Mouse (Mus musculus) hindbrain, embryonic 15.5 days (tissue): ENCODE measurements around the gene Vti1a. TPM values are rescaled to one million over a fixed set of nuclear protein-coding genes. Genes with fewer than 3 reads are reported as not detected.
A peak's percentile ranks its signal among the peaks of the same experiment; 100 is the strongest.

Experiments
- ATAC-seq: fragments of 200-750 bp; cut with Nextera tagmentation; 2 replicates; pipeline ENCODE4 v1.8.0; 2017; ENCODE audit warnings: low read depth, moderate number of reproducible peaks, moderate TSS enrichment; ENCODE audit not compliant: low FRiP score
- H3K27ac ChIP-seq: fragments of 300-500 bp; sonication (generic); replicated peaks from 2 replicates; pipeline ENCODE4 v1.5.1; 2015; ENCODE audit warnings: mild to moderate bottlenecking, inconsistent platforms
- H3K27me3 ChIP-seq: fragments of 300-500 bp; sonication (generic); 2 replicates; pipeline ENCODE4 v1.6.1; 2015; ENCODE audit warnings: control low read depth, inconsistent platforms
- H3K36me3 ChIP-seq: fragments of 300-500 bp; sonication (generic); 2 replicates; pipeline ENCODE4 v1.6.1; 2015; ENCODE audit warnings: control low read depth, inconsistent platforms
- H3K4me1 ChIP-seq: fragments of 300-500 bp; sonication (generic); replicated peaks from 2 replicates; pipeline ENCODE4 v1.6.1; 2015; ENCODE audit warnings: control low read depth, inconsistent platforms
- H3K4me2 ChIP-seq: fragments of 300-500 bp; sonication (generic); 2 replicates; pipeline ENCODE4 v1.6.1; 2015; ENCODE audit warnings: moderate library complexity, mild to moderate bottlenecking, inconsistent platforms
- H3K4me3 ChIP-seq: fragments of 300-500 bp; sonication (generic); 2 replicates; pipeline ENCODE4 v1.5.1; 2015; ENCODE audit warnings: mild to moderate bottlenecking, inconsistent platforms
- H3K9ac ChIP-seq: fragments of 300-500 bp; sonication (generic); 2 replicates; pipeline ENCODE4 v1.6.1; 2015; ENCODE audit warnings: inconsistent platforms
- H3K9me3 ChIP-seq: fragments of 300-500 bp; sonication (generic); 2 replicates; pipeline ENCODE4 v1.6.1; 2016; ENCODE audit warnings: control low read depth, inconsistent platforms
- WGBS: fragments of 180-500 bp; shearing (Covaris S2); methylation state at CpG from one replicate; pipeline ENCODE4 v1.1.7; 2015; 5-methylcytosine and 5-hydroxymethylcytosine counted together
- polyA plus RNA-seq: library from polyadenylated mRNA; unstranded; fragments of >200 nt; fragmentation: Nextera tagmentation; extraction: Ambion mirVana; gene quantifications from 2 replicates; pipeline ENCODE4 v1.2.1, GENCODE M21; 2015

Vti1a gene
- polyA plus RNA-seq, 1 experiment from 2014 or later, result 35.6 TPM

DNA sequence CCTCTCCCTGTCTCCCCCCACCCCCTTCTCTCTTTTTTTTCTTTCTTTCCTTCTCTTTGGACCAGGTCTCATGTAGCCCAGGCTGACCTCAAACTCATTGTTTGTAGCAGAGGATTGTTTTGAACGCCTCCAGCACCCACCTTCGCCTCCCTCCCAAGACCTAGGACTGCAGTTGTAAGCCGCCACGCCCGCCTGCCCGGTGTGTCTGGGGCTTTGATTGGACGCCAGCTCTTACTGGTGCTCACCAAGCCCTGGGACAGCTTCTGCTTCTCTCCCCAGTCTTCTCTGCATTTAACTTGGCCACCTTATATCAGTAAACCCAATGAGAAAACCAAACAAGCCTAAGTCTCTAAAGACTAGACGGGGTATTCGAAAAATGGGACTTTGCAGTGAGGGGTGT, 238.6 kb downstream of the Vti1a start:
- Histone ChIP-seq H3K36me3 (no peaks in the 10 kb centered on the region), H3K27ac (no peak overlapping the region), H3K9ac (no peak overlapping the region), H3K27me3 (peaks cover 16% of the 10 kb centered on the region; the same call in 1 of the 2 replicates), H3K4me2 (no peak overlapping the region), H3K4me3 (no peak overlapping the region), H3K4me1 (peaks cover 15% of the 10 kb centered on the region), H3K9me3 (no peaks in the 10 kb centered on the region)
- WGBS, result 78% methylated on average over 9 of the region's 9 CpGs
- ATAC-seq, result no peak

DNA sequence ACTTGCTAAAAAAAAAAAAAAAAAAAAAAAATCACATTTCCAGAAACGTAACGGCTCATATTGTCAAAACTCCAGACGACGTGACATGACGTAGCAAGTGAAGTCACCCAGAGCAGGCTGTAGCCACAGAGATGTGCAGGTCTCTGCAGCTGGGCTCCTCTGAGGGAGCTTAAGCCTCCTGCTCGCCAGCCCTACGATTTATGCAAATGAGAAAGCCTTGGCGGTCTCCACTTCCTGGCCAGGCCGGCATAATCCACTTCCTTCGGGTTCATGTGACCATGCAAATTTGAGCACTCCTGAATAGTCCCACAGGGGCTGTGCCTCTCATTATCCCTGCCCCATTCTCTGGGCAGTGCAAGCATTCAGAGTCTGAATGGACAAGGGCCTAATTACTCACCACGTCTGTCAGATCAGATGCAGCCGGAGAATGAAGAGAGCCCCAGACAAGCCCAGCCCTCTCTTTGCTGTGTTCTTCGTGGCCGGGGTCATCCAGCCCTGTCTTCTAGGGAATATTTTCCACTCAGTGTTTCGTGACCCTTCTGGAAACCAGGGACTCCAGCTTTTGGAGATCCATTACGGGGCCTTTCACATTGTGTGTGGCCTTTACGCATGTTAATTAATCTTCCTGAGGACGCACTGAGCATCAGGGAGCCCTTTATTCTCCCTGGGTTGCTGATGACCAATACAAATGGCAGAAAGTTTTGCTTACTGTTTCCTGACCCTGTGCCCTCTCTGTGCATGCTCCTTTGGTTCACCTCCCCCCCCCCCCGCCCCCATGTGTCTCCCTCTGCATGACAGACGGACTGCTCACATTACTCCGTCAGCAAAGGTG, 240.3 kb downstream of the Vti1a start:
- Histone ChIP-seq H3K27ac (peak overlapping the region; percentile 53), H3K9me3 (no peaks in the 10 kb centered on the region), H3K4me1 (peaks cover 15% of the 10 kb centered on the region), H3K27me3 (peaks cover 16% of the 10 kb centered on the region; the same call in 1 of the 2 replicates), H3K4me2 (peak overlapping the region; percentile 40), H3K4me3 (0 out of 2 replicates have a peak overlapping the region, but pooled peaks have one; percentile 2), H3K36me3 (no peaks in the 10 kb centered on the region), H3K9ac (0 out of 2 replicates have a peak overlapping the region, but pooled peaks have one; percentile 25)
- peak; percentile 97 for ATAC-seq
- WGBS, result 7% methylated on average over 21 of the region's 21 CpGs

DNA sequence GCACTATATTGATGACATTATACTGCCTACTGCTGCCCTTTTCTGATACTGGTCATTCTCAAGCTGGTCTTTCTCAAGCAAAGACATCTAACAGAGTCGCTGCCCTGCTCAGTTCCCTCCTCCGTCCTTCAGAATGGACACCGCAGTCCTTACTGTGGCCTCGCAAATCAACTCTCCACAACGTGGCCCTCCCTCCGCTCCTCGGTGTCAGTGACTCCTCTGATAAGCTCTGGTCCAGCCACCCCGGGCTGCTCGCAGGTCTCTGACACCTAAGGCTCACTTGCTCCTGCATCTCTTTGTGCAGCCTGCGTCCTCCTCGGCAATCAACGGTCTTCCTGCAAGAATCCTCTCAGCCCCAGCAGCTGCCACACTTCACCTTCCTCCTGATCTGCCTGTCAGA, 243.2 kb downstream of the Vti1a start:
- no peak overlapping the region for H3K4me2 ChIP-seq
- WGBS, result 87% methylated on average over 12 of the region's 12 CpGs
- H3K4me1 ChIP-seq, result peaks cover 31% of the 10 kb centered on the region
- H3K27ac ChIP-seq, result no peak overlapping the region
- H3K9ac ChIP-seq, result no peak overlapping the region
- no peak for ATAC-seq
- no peaks in the 10 kb centered on the region for H3K36me3 ChIP-seq
- H3K9me3 ChIP-seq, result no peaks in the 10 kb centered on the region
- peaks cover under 1% of the 10 kb centered on the region; the same call in 1 of the 2 replicates for H3K27me3 ChIP-seq
- no peak overlapping the region for H3K4me3 ChIP-seq

DNA sequence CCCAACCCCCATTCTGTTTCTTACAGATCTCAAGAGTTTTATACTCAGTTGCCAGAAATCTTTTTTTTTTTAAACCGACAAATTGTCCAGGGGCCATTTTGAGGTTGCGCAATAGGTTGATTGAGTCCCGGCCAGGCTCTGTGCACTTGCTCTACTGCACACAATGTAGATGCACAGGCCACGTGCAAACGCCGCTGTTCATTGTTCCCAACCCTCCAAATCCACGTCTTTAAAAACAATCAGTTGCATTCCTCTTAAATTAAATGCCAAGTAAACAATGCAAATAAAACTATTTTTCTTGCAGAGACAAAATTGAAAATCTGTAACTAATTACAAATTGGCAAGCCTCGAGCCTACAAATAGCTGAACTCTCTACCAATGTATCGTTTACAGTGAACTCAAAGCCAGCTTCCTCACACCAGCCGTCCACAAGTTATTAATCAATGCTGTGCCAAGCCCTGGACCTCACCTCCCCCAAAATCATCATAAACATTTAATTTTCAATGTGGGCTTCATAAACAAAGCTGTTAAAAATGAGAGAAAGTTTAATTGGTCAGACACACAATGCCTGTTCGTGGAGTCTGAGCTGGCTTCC, 244.1 kb downstream of the Vti1a start:
- no peak overlapping the region for H3K4me2 ChIP-seq
- no peaks in the 10 kb centered on the region for H3K9me3 ChIP-seq
- ATAC-seq, result no peak
- no peaks in the 10 kb centered on the region for H3K36me3 ChIP-seq
- no peak overlapping the region for H3K9ac ChIP-seq
- no peak overlapping the region for H3K4me3 ChIP-seq
- no peak overlapping the region for H3K27ac ChIP-seq
- H3K27me3 ChIP-seq, result peaks cover 4% of the 10 kb centered on the region; the same call in 1 of the 2 replicates
- 76% methylated on average over 11 of the region's 11 CpGs for WGBS
- peaks cover 31% of the 10 kb centered on the region for H3K4me1 ChIP-seq

DNA sequence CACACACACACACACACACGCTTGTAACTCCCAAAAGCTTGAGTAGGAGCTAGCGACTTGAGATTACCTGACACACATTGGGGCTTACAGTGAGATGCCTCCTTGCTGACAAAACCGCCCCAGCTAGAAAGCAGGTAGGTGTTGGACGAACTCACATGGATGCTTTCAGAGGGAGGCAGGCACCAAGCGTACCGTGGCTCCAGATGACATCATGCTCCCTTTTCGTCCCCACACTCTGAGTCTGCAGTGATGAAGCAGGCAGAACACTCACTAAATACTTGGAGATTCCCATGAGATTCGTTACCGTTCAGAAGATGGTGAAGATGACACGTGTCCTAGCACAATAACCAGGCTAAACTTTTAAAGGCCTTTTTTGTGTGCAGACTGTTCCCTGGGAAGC, 245.4 kb downstream of the Vti1a start:
- no peak overlapping the region for H3K4me3 ChIP-seq
- H3K9ac ChIP-seq, result no peak overlapping the region
- no peak for ATAC-seq
- H3K4me2 ChIP-seq, result no peak overlapping the region
- WGBS, result 88% methylated on average over 10 of the region's 10 CpGs
- H3K36me3 ChIP-seq, result no peaks in the 10 kb centered on the region
- H3K27ac ChIP-seq, result no peak overlapping the region
- H3K4me1 ChIP-seq, result peaks cover 19% of the 10 kb centered on the region
- no peaks in the 10 kb centered on the region for H3K9me3 ChIP-seq
- H3K27me3 ChIP-seq, result peaks cover 7% of the 10 kb centered on the region; the same call in 1 of the 2 replicates

DNA sequence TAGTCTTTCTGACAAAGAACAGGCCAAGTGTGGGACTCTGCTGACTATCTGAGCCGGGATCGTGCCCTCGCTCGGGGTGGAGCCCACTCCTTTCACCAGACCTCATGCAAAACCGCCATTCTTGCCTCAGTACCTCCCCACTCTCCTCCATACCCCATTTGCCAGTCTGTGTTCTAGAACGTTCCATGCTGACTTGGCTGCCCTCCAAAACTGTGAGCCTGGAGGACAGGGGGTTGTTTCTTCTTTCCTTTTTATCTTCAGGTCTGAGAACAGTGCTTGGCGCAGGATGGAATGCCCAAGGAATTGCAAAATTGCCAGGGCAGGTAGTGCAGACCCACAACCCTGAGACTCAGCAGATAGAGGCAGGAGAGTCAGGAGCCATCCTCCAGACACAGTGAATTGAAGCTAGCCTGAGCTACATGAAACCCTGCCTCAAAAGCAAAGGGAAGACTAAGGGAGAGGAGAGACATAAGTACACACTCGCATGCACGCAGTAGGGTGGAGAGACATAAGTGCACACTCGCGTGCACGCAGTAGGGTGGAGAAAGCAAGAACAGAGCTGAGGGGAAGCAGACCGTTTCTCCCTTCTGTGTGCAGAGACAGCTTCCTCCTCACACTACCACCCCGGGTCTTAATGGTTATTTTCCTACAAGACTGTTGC, 246.5 kb downstream of the Vti1a start:
- no peak overlapping the region for H3K4me2 ChIP-seq
- peaks cover 15% of the 10 kb centered on the region for H3K4me1 ChIP-seq
- no peaks in the 10 kb centered on the region for H3K36me3 ChIP-seq
- WGBS, result 83% methylated on average over 14 of the region's 14 CpGs
- H3K27me3 ChIP-seq, result peaks cover 7% of the 10 kb centered on the region; the same call in 1 of the 2 replicates
- H3K9me3 ChIP-seq, result no peaks in the 10 kb centered on the region
- H3K4me3 ChIP-seq, result no peak overlapping the region
- H3K27ac ChIP-seq, result no peak overlapping the region
- ATAC-seq, result no peak
- no peak overlapping the region for H3K9ac ChIP-seq

DNA sequence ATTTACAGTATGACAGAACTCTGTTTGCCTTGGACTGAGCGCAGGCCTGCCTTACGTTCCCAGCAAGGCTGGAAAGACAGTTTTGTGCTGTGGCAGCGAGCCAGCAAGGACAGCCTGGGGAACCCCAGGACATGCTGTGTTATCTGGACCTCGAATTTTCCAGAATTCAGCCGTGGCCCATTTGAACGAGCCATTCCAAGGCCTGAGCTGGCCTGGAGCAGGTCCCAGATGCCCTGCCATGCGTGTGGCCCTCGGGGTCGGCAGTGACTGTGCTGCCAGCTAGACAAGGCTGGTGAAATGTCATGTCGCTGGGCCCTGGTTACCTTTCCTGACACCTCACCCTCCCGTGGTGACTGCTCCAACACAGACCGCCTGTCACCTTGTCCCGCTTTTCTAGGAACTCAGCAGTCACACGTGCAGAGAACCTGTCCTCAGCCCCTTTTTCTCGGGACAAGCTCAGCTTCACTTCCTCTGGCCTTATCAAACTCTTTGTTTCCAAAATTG, 247.1 kb downstream of the Vti1a start:
- Histone ChIP-seq H3K9ac (no peak overlapping the region), H3K27me3 (peaks cover 7% of the 10 kb centered on the region; the same call in 1 of the 2 replicates), H3K4me2 (no peak overlapping the region), H3K4me1 (peaks cover 15% of the 10 kb centered on the region), H3K36me3 (no peaks in the 10 kb centered on the region), H3K27ac (no peak overlapping the region), H3K9me3 (no peaks in the 10 kb centered on the region), H3K4me3 (no peak overlapping the region)
- 0 out of 2 replicates have a peak, but pooled peaks have one; percentile 11 for ATAC-seq
- WGBS, result 67% methylated on average over 15 of the region's 15 CpGs

DNA sequence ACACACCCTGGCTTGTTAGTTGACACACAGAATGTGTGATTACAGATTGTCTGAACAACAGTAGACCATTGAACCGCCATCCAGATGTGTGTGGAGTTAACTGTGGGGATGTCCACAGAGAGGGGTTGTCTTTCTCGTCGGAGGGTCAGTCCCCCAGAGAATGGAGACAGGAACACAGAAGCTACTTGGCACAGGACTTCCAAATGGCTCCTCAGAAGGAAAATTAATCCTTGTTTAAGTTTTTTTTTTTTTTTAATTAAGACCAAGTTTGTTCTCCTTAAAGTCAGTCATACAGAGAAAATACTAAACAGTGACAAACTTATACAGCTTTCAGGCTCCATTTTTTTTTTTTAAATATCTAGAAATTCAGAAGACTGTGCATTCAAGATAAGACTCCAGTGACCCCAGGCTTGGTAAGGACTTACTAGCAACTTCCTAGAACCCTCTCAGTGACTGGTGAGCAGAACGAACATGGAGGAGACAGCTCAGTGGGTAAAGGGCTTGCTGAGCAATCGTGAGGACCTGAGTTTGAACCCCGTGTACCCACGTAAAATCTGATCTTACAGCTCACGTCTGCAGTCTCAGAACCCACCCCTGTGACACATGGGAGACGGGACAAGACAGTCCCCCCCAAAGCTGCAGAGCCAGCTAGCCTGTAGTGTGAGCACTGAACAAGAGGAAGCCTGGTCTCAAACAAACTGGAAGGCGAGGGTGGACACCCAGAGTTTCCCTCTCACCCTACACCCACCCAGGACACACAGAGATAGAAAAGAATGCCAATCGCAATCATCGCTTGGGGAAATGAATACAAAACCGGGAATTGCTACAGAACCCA, 248.2 kb downstream of the Vti1a start:
- ATAC-seq, result no peak
- WGBS, result 77% methylated on average over 13 of the region's 13 CpGs

DNA sequence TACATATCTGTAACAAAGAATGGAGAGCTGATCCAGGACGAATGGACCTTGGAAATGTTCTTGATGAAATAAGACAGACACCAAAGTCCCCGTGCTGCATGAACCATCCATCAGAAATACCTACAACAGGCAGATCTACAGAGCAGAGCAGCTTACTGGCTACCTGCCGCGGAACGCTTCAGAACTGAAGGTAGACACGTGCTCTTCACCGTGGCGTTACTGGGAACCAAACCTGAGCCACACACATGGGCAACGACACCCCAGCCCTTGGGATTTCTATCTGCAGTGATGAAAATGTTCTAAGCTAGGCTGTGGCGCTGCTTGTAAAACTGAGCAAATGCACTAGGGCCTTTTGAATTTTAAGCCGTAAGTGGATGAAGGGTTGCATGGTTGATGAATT, 249.0 kb downstream of the Vti1a start:
- Histone ChIP-seq H3K27me3 (peaks cover 7% of the 10 kb centered on the region; the same call in 1 of the 2 replicates), H3K9me3 (no peaks in the 10 kb centered on the region), H3K27ac (no peak overlapping the region), H3K36me3 (no peaks in the 10 kb centered on the region), H3K9ac (no peak overlapping the region), H3K4me2 (no peak overlapping the region), H3K4me1 (peaks cover 15% of the 10 kb centered on the region), H3K4me3 (no peak overlapping the region)
- ATAC-seq, result no peak
- WGBS, result 96% methylated on average over 11 of the region's 11 CpGs

More for the DNA sequence above, 248.2 kb downstream of the Vti1a start:
- no peak overlapping the region for H3K4me2 ChIP-seq
- H3K4me1 ChIP-seq, result peaks cover 15% of the 10 kb centered on the region
- no peaks in the 10 kb centered on the region for H3K9me3 ChIP-seq
- H3K27ac ChIP-seq, result no peak overlapping the region
- no peaks in the 10 kb centered on the region for H3K36me3 ChIP-seq
- H3K4me3 ChIP-seq, result no peak overlapping the region
- no peak overlapping the region for H3K9ac ChIP-seq
- H3K27me3 ChIP-seq, result peaks cover 7% of the 10 kb centered on the region; the same call in 1 of the 2 replicates

DNA sequence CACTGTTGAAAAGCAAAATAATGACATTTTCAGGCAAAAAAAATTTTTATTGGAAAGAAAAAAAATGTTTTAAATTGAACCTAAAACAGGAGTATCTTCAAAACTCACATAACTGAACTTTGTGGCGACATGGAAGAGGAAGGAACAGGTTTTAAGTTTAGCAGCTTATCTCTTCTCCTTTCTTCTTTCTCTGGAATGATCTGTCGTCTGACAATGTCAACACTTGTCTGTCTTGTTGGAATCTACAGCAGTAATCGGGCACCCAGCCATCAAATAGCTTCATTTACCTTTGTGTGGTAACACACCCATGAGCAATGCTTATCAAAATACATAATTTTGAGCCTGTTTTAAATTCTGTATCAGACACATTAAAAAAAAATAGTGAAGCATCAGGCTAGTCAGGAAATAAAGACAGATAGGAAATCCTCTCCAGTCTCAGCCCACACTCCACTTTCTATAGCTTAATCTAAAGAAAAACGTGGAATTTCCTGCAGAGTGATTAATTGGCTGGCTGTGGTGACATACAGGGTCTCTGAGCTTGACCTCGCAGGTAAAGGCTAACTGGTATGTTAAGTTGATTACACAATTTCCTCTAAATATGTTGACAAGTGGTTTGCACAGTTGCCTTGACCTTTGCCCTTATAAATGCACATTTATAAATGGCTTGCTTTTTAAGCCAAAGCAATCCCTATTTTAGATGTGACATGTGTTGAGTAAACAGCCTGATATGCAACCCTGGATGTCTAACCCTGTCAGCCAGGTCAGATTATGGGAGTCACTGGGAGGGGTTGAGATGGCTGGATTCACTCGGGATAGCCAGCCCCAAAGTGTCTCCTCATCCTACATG, 249.7 kb downstream of the Vti1a start:
- Histone ChIP-seq H3K36me3 (no peaks in the 10 kb centered on the region), H3K27me3 (peaks cover 7% of the 10 kb centered on the region; the same call in 1 of the 2 replicates), H3K9ac (no peak overlapping the region), H3K9me3 (no peaks in the 10 kb centered on the region), H3K27ac (no peak overlapping the region), H3K4me1 (peaks cover 15% of the 10 kb centered on the region), H3K4me2 (no peak overlapping the region), H3K4me3 (no peak overlapping the region)
- WGBS, result 76% methylated on average over 6 of the region's 6 CpGs
- no peak for ATAC-seq
